Mouse (Mus musculus): ENCODE results near the gene Vegfd. TPM values are rescaled to one million over a fixed set of nuclear protein-coding genes. Genes with fewer than 3 reads are reported as not detected.

The Vegfd gene
- polyA plus RNA-seq, 1 experiment from 2014 or later = 1.1 TPM

DNA sequence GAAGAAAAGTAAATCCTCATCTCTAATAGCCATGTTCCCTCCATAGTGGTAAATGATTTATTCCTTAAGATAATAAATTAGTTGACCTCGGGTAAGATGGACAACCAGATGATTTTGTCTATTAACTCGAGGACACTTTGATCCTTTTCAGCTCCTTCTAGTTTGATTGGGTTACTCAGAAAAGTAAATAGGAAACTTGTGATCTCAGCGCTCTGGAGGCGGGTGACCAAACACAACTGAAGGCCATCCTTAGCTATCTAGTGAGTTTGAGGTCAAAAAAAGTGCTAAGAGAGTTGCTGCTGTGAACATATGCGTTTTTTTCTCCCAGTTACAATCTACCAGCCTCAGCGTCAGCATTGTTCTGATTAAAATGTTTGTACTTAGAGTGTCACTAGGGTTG, 57.4 kb downstream of the Vegfd start:
- 59% methylated on average over 6 of the region's 6 CpGs for WGBS (ENCODE audit: insufficient replicate concordance)
- Histone ChIP-seq H3K4me3 (ENCODE audit: low read depth, low read length) (no peak overlapping the region), H3K36me3 (ENCODE audit: control insufficient read depth, insufficient read depth) (peaks cover 6% of the 10 kb centered on the region), H3K9me3 (replicated peaks; ENCODE audit: control insufficient read depth, low read length) (no peaks in the 10 kb centered on the region), H3K9ac (ENCODE audit: low read depth, low read length) (no peak overlapping the region), H3K4me1 (ENCODE audit: control insufficient read depth, low read depth, low read length) (peaks cover 4% of the 10 kb centered on the region), H3K27ac (ENCODE audit: low read length) (no peak overlapping the region), H3K27me3 (ENCODE audit: control insufficient read depth, insufficient read depth, low read depth, low read length) (no peaks in the 10 kb centered on the region), H3K4me2 (ENCODE audit: low read depth, low read length) (no peak overlapping the region)
- no peak; the same call in 1 of the 2 replicates for ATAC-seq (ENCODE audit: low read depth)

GRCm38 (mm10) chrX:164431133-164431532, 58.0 kb downstream of the Vegfd start:
- Histone ChIP-seq H3K4me1 (ENCODE audit: control insufficient read depth, low read depth, low read length) (peaks cover 3% of the 10 kb centered on the region), H3K36me3 (ENCODE audit: control insufficient read depth, insufficient read depth) (peaks cover 6% of the 10 kb centered on the region), H3K9me3 (replicated peaks; ENCODE audit: control insufficient read depth, low read length) (no peaks in the 10 kb centered on the region), H3K27ac (ENCODE audit: low read length) (no peak overlapping the region), H3K4me3 (ENCODE audit: low read depth, low read length) (no peak overlapping the region), H3K9ac (ENCODE audit: low read depth, low read length) (no peak overlapping the region), H3K27me3 (ENCODE audit: control insufficient read depth, insufficient read depth, low read depth, low read length) (no peaks in the 10 kb centered on the region), H3K4me2 (ENCODE audit: low read depth, low read length) (no peak overlapping the region)
- WGBS (ENCODE audit: insufficient replicate concordance) = 65% methylated on average over 2 of the region's 2 CpGs
- 0 out of 2 replicates have a peak, but pooled peaks have one; percentile 13 for ATAC-seq (ENCODE audit: low read depth)

DNA sequence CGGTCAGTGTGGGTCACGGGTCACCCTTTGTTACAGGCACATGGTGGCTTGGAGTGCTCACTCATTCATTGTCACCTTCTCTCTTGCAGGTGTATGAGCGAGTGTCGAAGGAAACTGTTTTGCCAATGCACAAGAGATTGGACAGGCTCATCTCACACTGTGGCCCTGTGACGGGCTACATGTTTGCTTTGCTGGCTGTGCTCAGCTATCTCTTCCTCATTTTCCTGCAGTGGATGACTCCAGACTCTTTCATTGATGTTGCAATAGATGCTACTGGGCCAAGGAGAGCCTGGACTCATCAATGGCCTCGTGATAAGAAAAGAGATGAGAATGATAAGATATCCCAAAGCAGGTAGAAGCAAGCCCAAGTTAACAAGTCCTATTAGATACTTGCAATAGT, 58.4 kb downstream of the Vegfd start:
- H3K4me1 ChIP-seq (ENCODE audit: control insufficient read depth, low read depth, low read length) = peaks cover 3% of the 10 kb centered on the region
- no peaks in the 10 kb centered on the region for H3K9me3 ChIP-seq (replicated peaks; ENCODE audit: control insufficient read depth, low read length)
- H3K36me3 ChIP-seq (ENCODE audit: control insufficient read depth, insufficient read depth) = peaks cover 6% of the 10 kb centered on the region
- no peaks in the 10 kb centered on the region for H3K27me3 ChIP-seq (ENCODE audit: control insufficient read depth, insufficient read depth, low read depth, low read length)
- no peak overlapping the region for H3K9ac ChIP-seq (ENCODE audit: low read depth, low read length)
- 66% methylated on average over 6 of the region's 6 CpGs for WGBS (ENCODE audit: insufficient replicate concordance)
- H3K4me3 ChIP-seq (ENCODE audit: low read depth, low read length) = no peak overlapping the region
- H3K27ac ChIP-seq (ENCODE audit: low read length) = no peak overlapping the region
- ATAC-seq (ENCODE audit: low read depth) = no peak
- H3K4me2 ChIP-seq (ENCODE audit: low read depth, low read length) = no peak overlapping the region

DNA sequence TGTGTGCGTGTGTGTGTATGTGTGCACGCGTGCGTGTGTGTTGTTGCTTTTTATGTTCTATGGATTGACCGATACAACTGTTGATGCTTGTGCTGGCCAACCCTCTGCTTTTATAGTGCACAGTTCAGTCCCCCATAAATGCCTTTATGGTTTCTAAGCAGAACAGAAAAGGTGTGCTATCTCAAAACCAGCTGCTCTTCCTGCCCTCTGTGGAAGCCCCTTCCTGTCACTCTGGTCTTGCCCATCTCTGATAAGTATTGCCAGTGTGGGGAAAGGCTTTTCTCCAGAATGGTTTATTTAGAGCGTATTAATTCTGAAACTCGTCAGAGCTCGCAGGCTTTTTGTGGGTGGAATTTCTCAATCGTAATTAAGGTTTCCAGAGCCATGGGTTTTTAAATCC, 59.5 kb downstream of the Vegfd start:
- ATAC-seq (ENCODE audit: low read depth) = no peak
- H3K9ac ChIP-seq (ENCODE audit: low read depth, low read length) = no peak overlapping the region
- no peaks in the 10 kb centered on the region for H3K27me3 ChIP-seq (ENCODE audit: control insufficient read depth, insufficient read depth, low read depth, low read length)
- H3K4me1 ChIP-seq (ENCODE audit: control insufficient read depth, low read depth, low read length) = peaks cover 3% of the 10 kb centered on the region
- H3K36me3 ChIP-seq (ENCODE audit: control insufficient read depth, insufficient read depth) = peaks cover 6% of the 10 kb centered on the region
- WGBS (ENCODE audit: insufficient replicate concordance) = 62% methylated on average over 9 of the region's 9 CpGs
- H3K4me2 ChIP-seq (ENCODE audit: low read depth, low read length) = no peak overlapping the region
- H3K27ac ChIP-seq (ENCODE audit: low read length) = no peak overlapping the region
- H3K4me3 ChIP-seq (ENCODE audit: low read depth, low read length) = no peak overlapping the region
- no peaks in the 10 kb centered on the region for H3K9me3 ChIP-seq (replicated peaks; ENCODE audit: control insufficient read depth, low read length)

DNA sequence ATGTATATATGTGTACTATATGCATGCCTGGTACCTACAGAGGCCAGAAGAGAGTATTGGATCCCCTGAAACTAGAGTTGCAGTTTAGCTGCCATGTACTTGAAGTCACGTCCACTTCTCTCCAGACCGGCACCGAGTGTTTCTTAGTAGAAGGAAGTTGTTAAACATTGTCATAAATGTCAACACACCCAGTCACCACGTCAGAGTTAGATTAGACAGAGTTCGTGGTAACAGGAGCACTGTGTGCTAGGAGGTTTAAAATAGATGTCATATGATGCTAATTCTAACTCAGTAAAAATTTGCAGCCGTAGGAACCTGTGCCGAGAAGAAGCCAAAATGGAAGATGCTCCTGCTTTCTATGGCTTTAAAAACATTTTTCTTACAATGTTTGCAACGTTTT, 63.5 kb downstream of the Vegfd start, which contains the start of gene Asb11:
Gene Asb11 (plus strand): TSS at position 286 of the 400 bp plus-strand sequence.
- Histone ChIP-seq H3K4me3 (ENCODE audit: low read depth, low read length) (no peak within 1 kb of the TSS), H3K27me3 (ENCODE audit: control insufficient read depth, insufficient read depth, low read depth, low read length) (no peaks in the 10 kb centered on the region), H3K9me3 (replicated peaks; ENCODE audit: control insufficient read depth, low read length) (no peaks in the 10 kb centered on the region), H3K4me2 (ENCODE audit: low read depth, low read length) (no peak within 1 kb of the TSS), H3K9ac (ENCODE audit: low read depth, low read length) (no peak within 1 kb of the TSS), H3K4me1 (ENCODE audit: control insufficient read depth, low read depth, low read length) (no peaks in the 10 kb centered on the region; the same call in 1 of the 2 replicates), H3K36me3 (ENCODE audit: control insufficient read depth, insufficient read depth) (no peaks in the 10 kb centered on the region; the same call in 1 of the 2 replicates), H3K27ac (ENCODE audit: low read length) (no peak within 1 kb of the TSS)
- no peak for ATAC-seq (ENCODE audit: low read depth)
- 45% methylated on average over 8 of the region's 8 CpGs for WGBS (ENCODE audit: insufficient replicate concordance)

DNA sequence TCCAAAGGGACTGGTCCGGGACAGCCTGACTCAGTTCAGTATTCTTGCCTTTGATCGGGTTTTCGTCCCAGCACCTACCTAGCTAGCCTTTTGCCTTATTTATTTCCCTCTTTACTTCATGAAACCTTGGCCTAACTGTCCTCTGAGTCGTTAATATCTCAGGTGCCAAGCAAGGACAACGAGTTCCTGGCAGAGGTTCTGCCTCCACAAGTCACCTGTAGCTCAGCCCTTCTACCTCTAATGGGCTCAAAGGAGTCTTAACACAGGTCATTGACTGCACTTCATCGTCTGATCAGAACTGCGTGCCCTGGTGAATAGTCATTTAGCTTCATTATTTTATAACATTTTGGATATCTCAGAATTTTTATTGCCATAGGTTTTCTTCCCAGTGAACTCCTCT, 66.3 kb downstream of the Vegfd start:
- Histone ChIP-seq H3K27me3 (ENCODE audit: control insufficient read depth, insufficient read depth, low read depth, low read length) (no peaks in the 10 kb centered on the region), H3K9ac (ENCODE audit: low read depth, low read length) (no peak overlapping the region), H3K4me3 (ENCODE audit: low read depth, low read length) (no peak overlapping the region), H3K27ac (ENCODE audit: low read length) (no peak overlapping the region), H3K4me1 (ENCODE audit: control insufficient read depth, low read depth, low read length) (no peaks in the 10 kb centered on the region), H3K36me3 (ENCODE audit: control insufficient read depth, insufficient read depth) (no peaks in the 10 kb centered on the region), H3K9me3 (replicated peaks; ENCODE audit: control insufficient read depth, low read length) (no peaks in the 10 kb centered on the region), H3K4me2 (ENCODE audit: low read depth, low read length) (no peak overlapping the region)
- 75% methylated on average over 7 of the region's 7 CpGs for WGBS (ENCODE audit: insufficient replicate concordance)
- ATAC-seq (ENCODE audit: low read depth) = no peak

GRCm38 (mm10) chrX:164440140-164440539, 67.0 kb downstream of the Vegfd start:
- no peak overlapping the region for H3K4me3 ChIP-seq (ENCODE audit: low read depth, low read length)
- H3K9ac ChIP-seq (ENCODE audit: low read depth, low read length) = no peak overlapping the region
- no peaks in the 10 kb centered on the region for H3K9me3 ChIP-seq (replicated peaks; ENCODE audit: control insufficient read depth, low read length)
- H3K36me3 ChIP-seq (ENCODE audit: control insufficient read depth, insufficient read depth) = no peaks in the 10 kb centered on the region
- no peaks in the 10 kb centered on the region for H3K27me3 ChIP-seq (ENCODE audit: control insufficient read depth, insufficient read depth, low read depth, low read length)
- no peak overlapping the region for H3K27ac ChIP-seq (ENCODE audit: low read length)
- ATAC-seq (ENCODE audit: low read depth) = no peak
- H3K4me2 ChIP-seq (ENCODE audit: low read depth, low read length) = no peak overlapping the region
- 70% methylated on average over 2 of the region's 2 CpGs for WGBS (ENCODE audit: insufficient replicate concordance)
- no peaks in the 10 kb centered on the region for H3K4me1 ChIP-seq (ENCODE audit: control insufficient read depth, low read depth, low read length)

DNA sequence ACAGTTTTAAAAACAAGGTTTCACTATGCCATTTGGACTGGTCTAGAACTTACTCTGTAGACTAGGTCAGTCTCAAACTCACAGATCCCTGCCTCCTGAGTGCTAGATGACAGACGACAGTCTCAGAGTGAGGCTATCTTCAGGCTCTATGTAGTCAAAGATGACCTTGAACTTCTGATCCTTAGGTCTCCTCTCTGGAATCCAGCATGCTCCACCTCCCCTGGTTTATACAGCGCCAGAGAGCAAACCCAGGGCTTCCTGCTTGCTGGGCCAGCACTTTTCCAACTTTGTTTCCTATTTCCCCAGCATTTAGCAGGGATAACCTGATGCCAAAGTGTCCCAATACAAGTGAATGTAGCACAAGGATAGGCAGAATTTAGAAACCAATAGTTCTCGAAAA, 67.5 kb downstream of the Vegfd start:
- Histone ChIP-seq H3K36me3 (ENCODE audit: control insufficient read depth, insufficient read depth) (no peaks in the 10 kb centered on the region), H3K27me3 (ENCODE audit: control insufficient read depth, insufficient read depth, low read depth, low read length) (no peaks in the 10 kb centered on the region), H3K9ac (ENCODE audit: low read depth, low read length) (no peak overlapping the region), H3K4me1 (ENCODE audit: control insufficient read depth, low read depth, low read length) (no peaks in the 10 kb centered on the region), H3K4me3 (ENCODE audit: low read depth, low read length) (no peak overlapping the region), H3K27ac (ENCODE audit: low read length) (no peak overlapping the region), H3K9me3 (replicated peaks; ENCODE audit: control insufficient read depth, low read length) (no peaks in the 10 kb centered on the region), H3K4me2 (ENCODE audit: low read depth, low read length) (no peak overlapping the region)
- WGBS (ENCODE audit: insufficient replicate concordance) = 64% methylated on average over 3 of the region's 3 CpGs
- no peak for ATAC-seq (ENCODE audit: low read depth)

GRCm38 (mm10) chrX:164441306-164441705, 68.1 kb downstream of the Vegfd start:
- Histone ChIP-seq H3K4me1 (ENCODE audit: control insufficient read depth, low read depth, low read length) (no peaks in the 10 kb centered on the region), H3K4me3 (ENCODE audit: low read depth, low read length) (no peak overlapping the region), H3K36me3 (ENCODE audit: control insufficient read depth, insufficient read depth) (no peaks in the 10 kb centered on the region), H3K9ac (ENCODE audit: low read depth, low read length) (no peak overlapping the region), H3K27me3 (ENCODE audit: control insufficient read depth, insufficient read depth, low read depth, low read length) (no peaks in the 10 kb centered on the region), H3K27ac (ENCODE audit: low read length) (no peak overlapping the region), H3K4me2 (ENCODE audit: low read depth, low read length) (no peak overlapping the region), H3K9me3 (replicated peaks; ENCODE audit: control insufficient read depth, low read length) (0 out of 2 replicates have a peak, but pooled peaks cover 2% of the 10 kb centered on the region)
- 58% methylated on average over 3 of the region's 3 CpGs for WGBS (ENCODE audit: insufficient replicate concordance)
- no peak for ATAC-seq (ENCODE audit: low read depth)

Measured in liver, embryonic 16.5 days (tissue).